Mouse (Mus musculus) stomach, adult 2 months (tissue): ENCODE data around the gene Trove2. TPM values are rescaled to one million over a fixed set of nuclear protein-coding genes. Genes with fewer than 3 reads are reported as not detected.

ENCODE experiments used
- polyA plus RNA-seq: library from polyadenylated mRNA; depleted of rRNA; stranded (reverse); fragments of >200 nt; gene quantifications from 2 replicates; pipeline ENCODE4 v1.2.3, GENCODE M21; 2012; rRNA removed

Trove2 gene
- polyA plus RNA-seq: 0.16 and 0.27 TPM in 2 replicates

GRCm38 (mm10) chr1:143776446-143777411 is at the start of gene Trove2, which contains the start of gene Uchl5:
Gene Trove2, minus strand, starts transcription at chr1:143777068.
Gene Uchl5, plus strand, starts transcription at chr1:143777272.

GRCm38 (mm10) chr1:143716038-143716437 is 60.8 kb downstream of the Trove2 start, which contains the start of gene Glrx2:
Gene Glrx2, plus strand, starts transcription at chr1:143716338.

GRCm38 (mm10) chr1:143702741-143703262 is 74.1 kb downstream of the Trove2 start, which contains the start of gene Cdc73:
Gene Cdc73, minus strand, starts transcription at chr1:143702893.

Other genes with a start within 250 kb of the Trove2 start
- gene B3galt2, start 136.4 kb downstream of the Trove2 start, polyA plus RNA-seq: 0.01 and 0.02 TPM in 2 replicates
- gene Cdc73, start 74.2 kb downstream of the Trove2 start, polyA plus RNA-seq: 0.05 and 0.13 TPM in 2 replicates
- 8.7 and 17.6 TPM in 2 replicates for gene Glrx2, start 60.7 kb downstream of the Trove2 start, polyA plus RNA-seq
- 0.20 and 0.28 TPM in 2 replicates for gene Uchl5, start 204 bp upstream of the Trove2 start, polyA plus RNA-seq
- 0.73 and 1.2 TPM in 2 replicates for gene Rgs2, start 227.1 kb upstream of the Trove2 start, polyA plus RNA-seq